Mouse (Mus musculus): ENCODE measurements around the gene Vps36. TPM values are rescaled to one million over a fixed set of nuclear protein-coding genes. Genes with fewer than 3 reads are reported as not detected.

Gene Vps36
- polyA plus RNA-seq, 2 experiments = 21.6 to 33.3 TPM

GRCm38 (mm10) chr8:22214826-22215225 is 22.2 kb downstream of the Vps36 start:
- TF ChIP-seq POLR2A (IDR thresholded peaks at IDR 0.05; ENCODE audit: borderline replicate concordance, extremely low read depth, insufficient read depth, insufficient read length) = no peak
- no peak for DNase-seq (ENCODE audit: low spot score)
- H3K4me3 ChIP-seq (replicated peaks; ENCODE audit: low read length) = no peak overlapping the region
- no peaks in the 10 kb centered on the region for H3K27me3 ChIP-seq (ENCODE audit: control insufficient read depth, insufficient read depth, low read length)
- no peaks in the 10 kb centered on the region for H3K9me3 ChIP-seq (ENCODE audit: control insufficient read depth, low read length)
- H3K4me2 ChIP-seq (replicated peaks; ENCODE audit: low read depth, low read length, severe bottlenecking) = no peak overlapping the region
- H3K9ac ChIP-seq (ENCODE audit: low read depth, low read length, severe bottlenecking) = no peak overlapping the region
- 96% methylated on average over 10 of the region's 10 CpGs for WGBS
- H3K4me1 ChIP-seq (ENCODE audit: control insufficient read depth, insufficient read depth, low read length) = no peaks in the 10 kb centered on the region
- no peak overlapping the region for H3K27ac ChIP-seq (replicated peaks; ENCODE audit: low read depth, low read length)
- peaks cover 73% of the 10 kb centered on the region for H3K36me3 ChIP-seq (ENCODE audit: control insufficient read depth, insufficient read depth, low read length)
- ATAC-seq (ENCODE audit: low FRiP score, low read depth) = no peak

DNA sequence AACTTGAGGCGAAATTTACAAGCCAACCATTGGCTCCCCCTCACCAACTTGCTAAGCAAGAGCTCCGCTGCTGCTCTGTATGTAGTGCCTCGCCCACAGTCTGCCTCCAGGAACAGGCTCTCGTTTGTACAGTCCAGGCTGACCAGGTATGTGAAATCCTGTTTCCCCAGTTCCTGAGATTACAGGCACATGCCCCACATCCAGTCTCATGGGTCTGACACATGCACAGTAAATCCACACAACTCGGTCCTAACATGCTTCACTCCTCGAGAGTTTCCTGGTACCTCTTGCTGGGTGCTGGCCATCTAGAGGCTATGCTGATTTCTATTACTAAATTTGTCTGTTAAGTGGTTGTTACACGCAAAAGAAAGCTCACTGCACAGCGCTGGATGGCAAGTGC is 33.8 kb downstream of the Vps36 start:
- no peaks in the 10 kb centered on the region for H3K27me3 ChIP-seq (ENCODE audit: control insufficient read depth, insufficient read depth, low read length)
- 58% methylated on average over 8 of the region's 8 CpGs for WGBS
- no peak overlapping the region for H3K9ac ChIP-seq (ENCODE audit: low read depth, low read length, severe bottlenecking)
- H3K27ac ChIP-seq (replicated peaks; ENCODE audit: low read depth, low read length) = no peak overlapping the region
- no peak overlapping the region for H3K4me2 ChIP-seq (replicated peaks; ENCODE audit: low read depth, low read length, severe bottlenecking)
- no peak for DNase-seq (ENCODE audit: low spot score)
- ATAC-seq (ENCODE audit: low FRiP score, low read depth) = no peak
- H3K4me1 ChIP-seq (ENCODE audit: control insufficient read depth, insufficient read depth, low read length) = no peaks in the 10 kb centered on the region
- TF ChIP-seq POLR2A (IDR thresholded peaks at IDR 0.05; ENCODE audit: borderline replicate concordance, extremely low read depth, insufficient read depth, insufficient read length) = no peak
- H3K9me3 ChIP-seq (ENCODE audit: control insufficient read depth, low read length) = no peaks in the 10 kb centered on the region
- H3K4me3 ChIP-seq (replicated peaks; ENCODE audit: low read length) = no peak overlapping the region
- H3K36me3 ChIP-seq (ENCODE audit: control insufficient read depth, insufficient read depth, low read length) = peaks cover 14% of the 10 kb centered on the region; the same call in 1 of the 2 replicates

GRCm38 (mm10) chr8:22227061-22227877 is 34.7 kb downstream of the Vps36 start, which contains the start of gene Thsd1:
Thsd1 (plus strand) TSS chr8:22227313.
- Histone ChIP-seq H3K9me3 (ENCODE audit: control insufficient read depth, low read length) (no peaks in the 10 kb centered on the region), H3K27me3 (ENCODE audit: control insufficient read depth, insufficient read depth, low read length) (no peaks in the 10 kb centered on the region), H3K4me3 (replicated peaks; ENCODE audit: low read length) (peak within 1 kb of the TSS; percentile 58), H3K9ac (ENCODE audit: low read depth, low read length, severe bottlenecking) (peak within 1 kb of the TSS; percentile 55), H3K4me1 (ENCODE audit: control insufficient read depth, insufficient read depth, low read length) (no peaks in the 10 kb centered on the region), H3K4me2 (replicated peaks; ENCODE audit: low read depth, low read length, severe bottlenecking) (peak within 1 kb of the TSS; percentile 82), H3K27ac (replicated peaks; ENCODE audit: low read depth, low read length) (no peak within 1 kb of the TSS), H3K36me3 (ENCODE audit: control insufficient read depth, insufficient read depth, low read length) (0 out of 2 replicates have a peak, but pooled peaks cover 10% of the 10 kb centered on the region)
- DNase-seq (ENCODE audit: low spot score) (peak; percentile 22), ATAC-seq (ENCODE audit: low FRiP score, low read depth) (peak; percentile 80)
- WGBS = 1% methylated on average over 35 of the region's 39 CpGs
- TF ChIP-seq POLR2A (IDR thresholded peaks at IDR 0.05; ENCODE audit: borderline replicate concordance, extremely low read depth, insufficient read depth, insufficient read length) = no peak

DNA sequence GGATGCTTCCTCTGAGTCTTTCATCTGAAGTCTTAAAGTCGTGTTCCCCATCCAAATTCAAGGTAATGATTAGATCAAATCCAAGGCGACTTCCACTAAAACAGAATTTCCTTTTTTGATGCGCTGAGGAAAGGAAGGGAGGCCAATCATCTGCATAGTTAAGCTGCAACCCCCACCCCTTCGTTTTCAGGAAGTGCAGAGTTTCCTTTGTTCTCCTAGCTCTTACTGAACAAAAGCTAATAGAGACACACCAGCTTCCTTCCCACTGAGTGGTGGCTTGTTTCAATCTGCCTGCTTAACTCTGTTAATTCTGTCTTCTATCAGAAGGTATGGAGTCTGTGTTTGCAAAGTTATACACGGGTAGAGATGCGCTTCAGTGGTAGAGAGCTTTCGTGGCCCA is 36.0 kb downstream of the Vps36 start:
- no peaks in the 10 kb centered on the region for H3K36me3 ChIP-seq (ENCODE audit: control insufficient read depth, insufficient read depth, low read length)
- no peak overlapping the region for H3K27ac ChIP-seq (replicated peaks; ENCODE audit: low read depth, low read length)
- 44% methylated on average over 7 of the region's 7 CpGs for WGBS
- H3K9me3 ChIP-seq (ENCODE audit: control insufficient read depth, low read length) = no peaks in the 10 kb centered on the region
- ATAC-seq (ENCODE audit: low FRiP score, low read depth) (no peak), DNase-seq (ENCODE audit: low spot score) (no peak)
- no peaks in the 10 kb centered on the region for H3K4me1 ChIP-seq (ENCODE audit: control insufficient read depth, insufficient read depth, low read length)
- H3K4me3 ChIP-seq (replicated peaks; ENCODE audit: low read length) = peak overlapping the region; percentile 5; the same call in 1 of the 2 replicates
- no peak for TF ChIP-seq POLR2A (IDR thresholded peaks at IDR 0.05; ENCODE audit: borderline replicate concordance, extremely low read depth, insufficient read depth, insufficient read length)
- 0 out of 2 replicates have a peak overlapping the region, but pooled peaks have one; percentile 6 for H3K9ac ChIP-seq (ENCODE audit: low read depth, low read length, severe bottlenecking)
- no peaks in the 10 kb centered on the region for H3K27me3 ChIP-seq (ENCODE audit: control insufficient read depth, insufficient read depth, low read length)
- no peak overlapping the region for H3K4me2 ChIP-seq (replicated peaks; ENCODE audit: low read depth, low read length, severe bottlenecking)

GRCm38 (mm10) chr8:22242986-22243385 is 50.4 kb downstream of the Vps36 start:
- no peak for ATAC-seq (ENCODE audit: low FRiP score, low read depth)
- H3K27me3 ChIP-seq (ENCODE audit: control insufficient read depth, insufficient read depth, low read length) = no peaks in the 10 kb centered on the region
- no peaks in the 10 kb centered on the region for H3K9me3 ChIP-seq (ENCODE audit: control insufficient read depth, low read length)
- H3K27ac ChIP-seq (replicated peaks; ENCODE audit: low read depth, low read length) = no peak overlapping the region
- H3K4me2 ChIP-seq (replicated peaks; ENCODE audit: low read depth, low read length, severe bottlenecking) = no peak overlapping the region
- H3K4me3 ChIP-seq (replicated peaks; ENCODE audit: low read length) = no peak overlapping the region
- H3K9ac ChIP-seq (ENCODE audit: low read depth, low read length, severe bottlenecking) = no peak overlapping the region
- H3K4me1 ChIP-seq (ENCODE audit: control insufficient read depth, insufficient read depth, low read length) = no peaks in the 10 kb centered on the region
- no peaks in the 10 kb centered on the region; the same call in 1 of the 2 replicates for H3K36me3 ChIP-seq (ENCODE audit: control insufficient read depth, insufficient read depth, low read length)
- no peak for DNase-seq (ENCODE audit: low spot score)
- 87% methylated on average over 9 of the region's 9 CpGs for WGBS
- no peak for TF ChIP-seq POLR2A (IDR thresholded peaks at IDR 0.05; ENCODE audit: borderline replicate concordance, extremely low read depth, insufficient read depth, insufficient read length)
